Mouse (Mus musculus) brain, embryonic 14.5 days (tissue): ENCODE measurements around the gene Nab1.

Experiments
- CTCF ChIP-seq: fragments of 200-500 bp; IDR thresholded peaks from 2 replicates; pipeline ENCODE4 v1.5.1; 2012; ENCODE audit warnings: inconsistent platforms, mild to moderate bottlenecking, moderate library complexity, borderline replicate concordance; ENCODE audit not compliant: insufficient read depth, insufficient read length; ENCODE audit errors: extremely low read depth
- POLR2A ChIP-seq: fragments of 200-500 bp; IDR thresholded peaks from 2 replicates; pipeline ENCODE4 v1.6.1; 2012; ENCODE audit warnings: mild to moderate bottlenecking, inconsistent platforms, borderline replicate concordance; ENCODE audit not compliant: poor library complexity, insufficient read depth, insufficient read length, severe bottlenecking; ENCODE audit errors: extremely low read depth

GRCm38 (mm10) chr1:52431806-52432205 lies 68.7 kb downstream of the Nab1 start:
- TF ChIP-seq CTCF (no peak), POLR2A (no peak)
